Mouse (Mus musculus) liver, embryonic 11.5 days (tissue): ENCODE data around the gene Elmo3. TPM values are rescaled to one million over a fixed set of nuclear protein-coding genes. Genes with fewer than 3 reads are reported as not detected.

ENCODE experiments used
- ATAC-seq: fragments of 200-750 bp; cut with Nextera tagmentation; replicated peaks from 2 replicates; pipeline ENCODE4 v1.8.0; 2017; ENCODE audit warnings: moderate number of reproducible peaks, mild to moderate bottlenecking, moderate TSS enrichment, moderate library complexity; ENCODE audit not compliant: low FRiP score
- DNase-seq: peaks from one replicate; pipeline ENCODE4 v3.0.0-alpha.2; 2017; ENCODE audit warnings: low spot score
- H3K27ac ChIP-seq: fragments of 300-500 bp; sonication (generic); 2 replicates; pipeline ENCODE4 v1.5.1; 2014; ENCODE audit warnings: mild to moderate bottlenecking, low read depth, low read length, control low read depth
- H3K27me3 ChIP-seq: fragments of 300-500 bp; sonication (generic); replicated peaks from 2 replicates; pipeline ENCODE4 v1.6.1; 2014; ENCODE audit warnings: low read length, mixed read lengths; ENCODE audit not compliant: control insufficient read depth, insufficient read depth
- H3K36me3 ChIP-seq: fragments of 300-500 bp; sonication (generic); 2 replicates; pipeline ENCODE4 v1.6.1; 2014; ENCODE audit warnings: mild to moderate bottlenecking, low read length, moderate library complexity, mixed read lengths; ENCODE audit not compliant: control insufficient read depth, insufficient read depth
- H3K4me1 ChIP-seq: fragments of 300-500 bp; sonication (generic); replicated peaks from 2 replicates; pipeline ENCODE4 v1.6.1; 2014; ENCODE audit warnings: low read length, mixed read lengths; ENCODE audit not compliant: control insufficient read depth, insufficient read depth
- H3K4me2 ChIP-seq: fragments of 300-500 bp; sonication (generic); 2 replicates; pipeline ENCODE4 v1.6.1; 2014; ENCODE audit warnings: mild to moderate bottlenecking, control low read depth, moderate library complexity
- H3K4me3 ChIP-seq: fragments of 300-500 bp; sonication (generic); 2 replicates; pipeline ENCODE4 v1.5.1; 2014; ENCODE audit warnings: low read depth, low read length, control low read depth
- H3K9ac ChIP-seq: fragments of 300-500 bp; sonication (generic); 2 replicates; pipeline ENCODE4 v1.6.1; 2014; ENCODE audit warnings: low read depth, low read length, control low read depth
- H3K9me3 ChIP-seq: fragments of 300-500 bp; sonication (generic); 2 replicates; pipeline ENCODE4 v1.6.1; 2016; ENCODE audit warnings: low read length, inconsistent platforms, mixed read lengths; ENCODE audit not compliant: control insufficient read depth
- WGBS: fragments of 180-500 bp; shearing (Covaris S2); extraction: QIAGEN DNeasy Blood & Tissue Kit; methylation state at CpG from one replicate; pipeline ENCODE4 v1.1.7; 2014; 5-methylcytosine and 5-hydroxymethylcytosine counted together
- polyA plus RNA-seq: library from polyadenylated mRNA; unstranded; fragments of >200 nt; fragmentation: Nextera tagmentation; extraction: Ambion mirVana; gene quantifications from 2 replicates; pipeline ENCODE4 v1.2.1, GENCODE M21; 2014

Gene Elmo3
- polyA plus RNA-seq, 1 experiment from 2014 or later = 2.6 TPM

DNA sequence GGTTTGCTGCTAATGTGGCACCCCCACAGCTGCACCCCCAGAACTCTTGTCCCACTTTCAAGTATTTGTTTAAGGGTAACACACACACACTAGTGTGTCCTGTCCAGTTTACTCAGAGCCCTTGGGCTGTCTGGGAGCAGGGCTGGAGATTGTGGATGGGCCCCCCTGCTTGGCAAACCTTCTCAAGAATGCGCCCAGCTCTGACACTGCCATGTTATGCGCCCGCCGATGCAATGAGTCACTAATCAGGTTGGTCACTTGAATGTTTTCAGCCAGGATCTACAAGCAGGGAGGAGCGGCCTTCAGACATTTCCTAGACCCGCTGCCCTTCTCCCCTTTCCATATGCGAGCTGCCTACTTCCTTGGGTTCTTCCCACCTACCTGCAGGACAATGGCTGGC lies 12.9 kb upstream of the Elmo3 start:
- Histone ChIP-seq H3K36me3 (peaks cover 2% of the 10 kb centered on the region; the same call in 1 of the 2 replicates), H3K4me3 (no peak overlapping the region), H3K9me3 (no peaks in the 10 kb centered on the region), H3K9ac (no peak overlapping the region), H3K27me3 (peaks cover 13% of the 10 kb centered on the region), H3K27ac (no peak overlapping the region), H3K4me1 (peaks cover 28% of the 10 kb centered on the region), H3K4me2 (no peak overlapping the region)
- 69% methylated on average over 7 of the region's 7 CpGs for WGBS
- ATAC-seq = no peak
- DNase-seq = no peak

DNA sequence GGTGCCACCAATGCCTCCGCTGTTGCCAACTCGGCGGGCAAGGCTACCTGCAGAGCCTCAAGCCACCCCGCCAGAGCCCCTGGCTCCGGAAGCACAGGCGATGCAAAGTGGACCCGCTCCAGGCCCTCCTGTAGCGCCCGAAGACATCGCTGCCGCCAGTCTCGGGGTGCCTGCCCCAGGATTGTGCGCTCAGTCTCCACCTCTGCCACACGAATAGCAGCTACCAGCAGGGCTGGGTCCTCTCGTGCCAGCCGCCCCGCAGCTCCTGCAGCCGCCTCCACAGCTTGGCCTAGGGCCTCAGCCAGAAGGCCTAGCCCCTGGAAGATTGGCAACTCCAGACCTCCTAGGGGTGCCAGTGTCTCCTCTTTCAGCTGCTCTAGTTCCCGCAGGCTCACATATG lies 12.0 kb upstream of the Elmo3 start:
- DNase-seq = no peak
- H3K9ac ChIP-seq = no peak overlapping the region
- H3K4me3 ChIP-seq = no peak overlapping the region
- no peaks in the 10 kb centered on the region for H3K9me3 ChIP-seq
- H3K4me2 ChIP-seq = no peak overlapping the region
- 72% methylated on average over 19 of the region's 19 CpGs for WGBS
- peaks cover 13% of the 10 kb centered on the region for H3K27me3 ChIP-seq
- H3K4me1 ChIP-seq = peaks cover 28% of the 10 kb centered on the region
- no peak for ATAC-seq
- no peak overlapping the region for H3K27ac ChIP-seq
- H3K36me3 ChIP-seq = peaks cover 3% of the 10 kb centered on the region; the same call in 1 of the 2 replicates

DNA sequence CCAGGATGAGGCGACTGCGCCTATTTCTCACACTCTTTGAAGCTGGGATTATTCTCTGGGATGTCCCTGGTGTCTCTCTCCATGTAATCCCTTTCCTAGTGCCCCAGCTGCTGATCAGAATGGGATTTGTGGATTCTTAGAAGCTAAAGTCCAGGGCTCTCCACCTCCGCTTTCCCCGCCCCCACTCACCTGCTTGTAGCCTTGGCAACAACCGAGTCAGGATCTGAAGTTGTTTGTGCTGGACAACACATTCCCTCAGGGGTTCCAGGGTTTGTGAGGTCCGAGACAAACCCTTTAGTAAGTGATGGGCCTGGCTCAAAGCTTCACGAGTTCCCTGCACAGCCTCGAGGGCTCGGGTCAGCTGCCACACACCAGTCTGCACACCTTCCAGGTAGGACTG lies 10.6 kb upstream of the Elmo3 start:
- H3K4me2 ChIP-seq = peak overlapping the region; percentile 76
- H3K4me1 ChIP-seq = peaks cover 30% of the 10 kb centered on the region
- H3K27ac ChIP-seq = no peak overlapping the region
- 73% methylated on average over 9 of the region's 9 CpGs for WGBS
- ATAC-seq = no peak
- no peak for DNase-seq
- H3K4me3 ChIP-seq = peak overlapping the region; percentile 26
- H3K36me3 ChIP-seq = peaks cover 9% of the 10 kb centered on the region; the same call in 1 of the 2 replicates
- H3K9ac ChIP-seq = peak overlapping the region; percentile 10; the same call in 1 of the 2 replicates
- peaks cover 11% of the 10 kb centered on the region for H3K27me3 ChIP-seq
- no peaks in the 10 kb centered on the region for H3K9me3 ChIP-seq

- 67% methylated on average over 11 of the region's 11 CpGs for WGBS
- peaks cover 27% of the 10 kb centered on the region for H3K4me1 ChIP-seq
- H3K9ac ChIP-seq = peak overlapping the region; percentile 10; the same call in 1 of the 2 replicates
- no peak for ATAC-seq
- peak overlapping the region; percentile 26 for H3K4me3 ChIP-seq
- peaks cover 6% of the 10 kb centered on the region for H3K27me3 ChIP-seq
- H3K36me3 ChIP-seq = peaks cover 13% of the 10 kb centered on the region; the same call in 1 of the 2 replicates
- no peaks in the 10 kb centered on the region for H3K9me3 ChIP-seq
- no peak for DNase-seq
- H3K4me2 ChIP-seq = peak overlapping the region; percentile 76
- no peak overlapping the region for H3K27ac ChIP-seq
These were observed 10.1 kb upstream of the Elmo3 start for GRCm38 (mm10) chr8:105295256-105295655.

GRCm38 (mm10) chr8:105295895-105296573 lies 9.4 kb upstream of the Elmo3 start, which contains the start of gene Exoc3l:
TSS of gene Exoc3l (minus strand) at chr8:105296101.
- peaks cover 18% of the 10 kb centered on the region for H3K36me3 ChIP-seq
- peak within 1 kb of the TSS; percentile 99 for H3K4me3 ChIP-seq
- peak within 1 kb of the TSS; percentile 76 for H3K4me2 ChIP-seq
- DNase-seq (no peak), ATAC-seq (no peak)
- H3K27ac ChIP-seq = 0 out of 2 replicates have a peak within 1 kb of the TSS, but pooled peaks have one; percentile 52
- no peaks in the 10 kb centered on the region for H3K27me3 ChIP-seq
- peak within 1 kb of the TSS; percentile 97 for H3K9ac ChIP-seq
- WGBS = 37% methylated on average over 11 of the region's 11 CpGs
- no peaks in the 10 kb centered on the region for H3K9me3 ChIP-seq
- H3K4me1 ChIP-seq = peaks cover 28% of the 10 kb centered on the region

DNA sequence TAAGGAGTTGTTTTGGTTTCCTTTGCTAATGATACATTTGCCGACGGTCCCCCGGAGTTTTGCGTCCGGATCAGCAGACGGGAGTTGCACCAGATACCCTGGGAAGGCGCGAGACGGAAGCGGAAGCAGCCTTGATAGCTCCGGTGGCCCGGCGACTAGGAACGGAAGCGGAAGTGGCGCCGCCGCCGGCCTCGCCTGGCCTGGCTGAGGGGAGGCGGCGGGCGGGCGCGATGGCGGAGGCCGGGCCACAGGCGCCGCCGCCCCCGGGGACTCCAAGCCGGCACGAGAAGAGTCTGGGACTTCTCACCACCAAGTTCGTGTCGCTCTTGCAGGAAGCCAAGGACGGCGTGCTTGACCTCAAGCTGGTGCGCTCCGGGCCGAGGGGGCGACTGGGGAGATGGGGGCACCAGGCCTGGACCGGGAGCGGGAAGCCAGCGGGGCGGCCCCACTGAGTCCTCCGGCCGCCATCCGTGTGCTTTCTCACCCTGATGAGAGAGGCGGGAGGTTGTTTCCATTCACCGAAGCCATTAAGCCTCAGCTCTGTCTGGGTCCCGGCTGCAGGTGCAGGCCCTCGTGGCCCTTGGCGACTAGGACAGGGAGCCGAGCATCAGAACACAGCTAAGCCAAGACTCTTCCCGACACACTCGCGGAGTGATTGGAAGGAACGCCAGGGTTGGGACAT lies 7.7 kb upstream of the Elmo3 start, which contains the start of gene E2f4:
TSS of gene E2f4 (plus strand) at position 153 of the 682 bp plus-strand sequence.
- Histone ChIP-seq H3K27ac (peak within 1 kb of the TSS; percentile 83), H3K9me3 (no peaks in the 10 kb centered on the region), H3K36me3 (peaks cover 34% of the 10 kb centered on the region), H3K9ac (peak within 1 kb of the TSS; percentile 97), H3K4me1 (peaks cover 40% of the 10 kb centered on the region), H3K4me3 (peak within 1 kb of the TSS; percentile 99), H3K4me2 (peak within 1 kb of the TSS; percentile 76), H3K27me3 (no peaks in the 10 kb centered on the region)
- DNase-seq (peak; percentile 94), ATAC-seq (peak; percentile 81)
- under 1% methylated on average over 58 of the region's 58 CpGs for WGBS

GRCm38 (mm10) chr8:105298351-105299252 lies 6.8 kb upstream of the Elmo3 start:
- Histone ChIP-seq H3K4me2 (peak overlapping the region; percentile 76), H3K9ac (peak overlapping the region; percentile 97), H3K27me3 (no peaks in the 10 kb centered on the region), H3K36me3 (peaks cover 40% of the 10 kb centered on the region), H3K9me3 (no peaks in the 10 kb centered on the region), H3K4me3 (peak overlapping the region; percentile 99), H3K27ac (peak overlapping the region; percentile 83), H3K4me1 (peaks cover 44% of the 10 kb centered on the region)
- DNase-seq (no peak), ATAC-seq (no peak)
- WGBS = 38% methylated on average over 18 of the region's 18 CpGs

DNA sequence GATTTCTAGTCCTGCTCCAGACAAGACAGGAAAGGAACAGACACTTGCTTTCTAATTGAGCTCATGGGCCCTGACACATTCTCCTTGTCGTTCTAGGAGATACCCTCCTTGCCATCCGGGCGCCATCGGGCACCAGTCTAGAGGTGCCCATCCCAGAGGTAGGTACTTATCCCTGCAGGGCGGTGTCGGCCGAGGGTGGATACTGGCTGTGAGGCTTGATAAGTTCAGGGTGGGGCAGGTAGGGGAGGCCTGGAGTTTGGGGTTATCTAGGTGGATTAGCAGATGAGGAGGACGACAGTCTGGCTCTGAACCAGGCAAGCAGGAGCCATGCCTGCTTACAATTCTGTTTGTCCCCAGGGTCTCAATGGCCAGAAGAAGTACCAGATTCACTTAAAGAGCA lies 5.4 kb upstream of the Elmo3 start:
- Histone ChIP-seq H3K27ac (peak overlapping the region; percentile 83), H3K27me3 (no peaks in the 10 kb centered on the region), H3K9ac (peak overlapping the region; percentile 67), H3K4me1 (peaks cover 54% of the 10 kb centered on the region), H3K4me3 (peak overlapping the region; percentile 99), H3K36me3 (peaks cover 50% of the 10 kb centered on the region), H3K9me3 (no peaks in the 10 kb centered on the region), H3K4me2 (peak overlapping the region; percentile 76)
- WGBS = 52% methylated on average over 8 of the region's 8 CpGs
- ATAC-seq (peak; percentile 86), DNase-seq (no peak)
